Mouse (Mus musculus) forebrain, embryonic 15.5 days (tissue): ENCODE results near the gene Phactr1. TPM values are rescaled to one million over a fixed set of nuclear protein-coding genes. Genes with fewer than 3 reads are reported as not detected.
A peak's percentile ranks its signal among the peaks of the same experiment; 100 is the strongest.

Experiments used
- ATAC-seq: fragments of 200-750 bp; cut with Nextera tagmentation; replicated peaks from 2 replicates; pipeline ENCODE4 v1.8.0; 2017; ENCODE audit warnings: mild to moderate bottlenecking, moderate TSS enrichment, moderate library complexity
- H3K27ac ChIP-seq: fragments of 300-500 bp; sonication (generic); replicated peaks from 2 replicates; pipeline ENCODE4 v1.5.1; 2015; ENCODE audit warnings: mild to moderate bottlenecking, inconsistent platforms
- H3K27me3 ChIP-seq: fragments of 300-500 bp; sonication (generic); 2 replicates; pipeline ENCODE4 v1.6.1; 2015; ENCODE audit warnings: inconsistent platforms
- H3K36me3 ChIP-seq: fragments of 300-500 bp; sonication (generic); 2 replicates; pipeline ENCODE4 v1.6.1; 2015; ENCODE audit warnings: mild to moderate bottlenecking, inconsistent platforms
- H3K4me1 ChIP-seq: fragments of 300-500 bp; sonication (generic); 2 replicates; pipeline ENCODE4 v1.6.1; 2015; ENCODE audit warnings: inconsistent platforms
- H3K4me2 ChIP-seq: fragments of 300-500 bp; sonication (generic); replicated peaks from 2 replicates; pipeline ENCODE4 v1.6.1; 2015; ENCODE audit warnings: mild to moderate bottlenecking, inconsistent platforms
- H3K4me3 ChIP-seq: fragments of 300-500 bp; sonication (generic); 2 replicates; pipeline ENCODE4 v1.5.1; 2015; ENCODE audit warnings: mild to moderate bottlenecking, inconsistent platforms
- H3K9ac ChIP-seq: fragments of 300-500 bp; sonication (generic); replicated peaks from 2 replicates; pipeline ENCODE4 v1.6.1; 2015; ENCODE audit warnings: mild to moderate bottlenecking, inconsistent platforms
- H3K9me3 ChIP-seq: fragments of 300-500 bp; sonication (generic); 2 replicates; pipeline ENCODE4 v1.6.1; 2016; ENCODE audit warnings: inconsistent platforms
- WGBS: fragments of 180-500 bp; shearing (Covaris S2); methylation state at CpG from one replicate; pipeline ENCODE4 v1.1.7; 2015; ENCODE audit warnings: mixed read lengths; 5-methylcytosine and 5-hydroxymethylcytosine counted together
- polyA plus RNA-seq: library from polyadenylated mRNA; unstranded; fragments of >200 nt; fragmentation: Nextera tagmentation; extraction: Ambion mirVana; gene quantifications from 2 replicates; pipeline ENCODE4 v1.2.1, GENCODE M21; 2015

The Phactr1 gene
- polyA plus RNA-seq, 1 experiment from 2014 or later = 83.8 TPM

DNA sequence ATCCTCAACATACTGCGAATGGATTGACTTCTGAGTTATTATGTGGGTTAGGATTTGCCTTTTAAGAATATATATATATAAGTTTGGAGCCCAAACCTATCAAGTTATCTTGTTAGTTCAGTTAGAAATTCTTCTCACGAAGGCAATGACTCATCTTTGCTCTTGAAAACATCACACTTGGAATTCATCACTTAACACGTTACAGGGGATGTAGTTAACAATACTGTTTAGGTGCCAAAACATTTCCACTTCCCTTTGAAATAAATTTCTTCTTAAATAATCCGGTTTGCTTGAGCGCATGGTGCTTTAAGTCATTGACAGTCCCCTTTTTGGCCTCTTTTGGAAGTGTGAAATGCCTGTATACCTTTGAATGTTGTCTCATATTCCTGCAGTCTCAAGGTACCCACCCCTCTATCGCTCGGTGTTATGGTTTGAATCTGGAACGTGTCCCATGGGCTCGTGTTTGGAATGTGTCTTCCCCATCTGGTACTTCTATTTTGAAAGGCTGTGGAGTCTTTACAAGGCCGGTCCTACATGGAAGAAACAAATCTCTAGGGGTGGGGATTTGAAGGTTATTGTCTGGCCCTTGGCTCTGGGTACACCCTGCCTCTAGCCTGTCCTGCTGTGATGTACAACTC is 80.6 kb downstream of the Phactr1 start:
- ATAC-seq = no peak
- H3K9me3 ChIP-seq = no peaks in the 10 kb centered on the region
- WGBS = 73% methylated on average over 10 of the region's 10 CpGs
- no peak overlapping the region for H3K4me3 ChIP-seq
- H3K4me1 ChIP-seq = peaks cover 22% of the 10 kb centered on the region
- H3K4me2 ChIP-seq = no peak overlapping the region
- no peaks in the 10 kb centered on the region for H3K27me3 ChIP-seq
- no peaks in the 10 kb centered on the region for H3K36me3 ChIP-seq
- no peak overlapping the region for H3K27ac ChIP-seq
- no peak overlapping the region for H3K9ac ChIP-seq

DNA sequence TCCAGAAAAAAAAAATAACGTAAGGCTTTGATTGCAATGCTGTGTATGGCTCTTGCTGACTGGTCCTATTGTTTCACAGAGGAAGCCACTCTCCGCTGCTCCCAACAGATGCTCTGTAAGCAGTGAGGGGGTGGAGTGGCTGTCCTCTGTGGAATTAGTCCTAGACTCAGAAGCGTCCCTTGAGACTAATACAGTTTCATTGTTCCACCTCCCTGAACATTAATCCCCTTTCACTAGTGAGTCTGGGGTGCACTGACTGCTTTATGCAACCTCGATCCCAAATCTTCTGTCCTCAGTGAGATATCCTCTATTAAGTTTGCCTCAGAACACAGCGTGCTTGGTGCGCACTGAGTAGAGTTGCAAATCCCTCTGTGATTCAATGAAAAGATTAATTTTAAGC is 91.9 kb downstream of the Phactr1 start:
- no peaks in the 10 kb centered on the region for H3K27me3 ChIP-seq
- 11% methylated on average over 6 of the region's 6 CpGs for WGBS
- H3K9ac ChIP-seq = no peak overlapping the region
- no peaks in the 10 kb centered on the region for H3K9me3 ChIP-seq
- H3K36me3 ChIP-seq = no peaks in the 10 kb centered on the region
- no peak overlapping the region for H3K4me2 ChIP-seq
- no peak for ATAC-seq
- H3K4me3 ChIP-seq = no peak overlapping the region
- H3K27ac ChIP-seq = no peak overlapping the region; the same call in 1 of the 2 replicates
- H3K4me1 ChIP-seq = peaks cover 13% of the 10 kb centered on the region

DNA sequence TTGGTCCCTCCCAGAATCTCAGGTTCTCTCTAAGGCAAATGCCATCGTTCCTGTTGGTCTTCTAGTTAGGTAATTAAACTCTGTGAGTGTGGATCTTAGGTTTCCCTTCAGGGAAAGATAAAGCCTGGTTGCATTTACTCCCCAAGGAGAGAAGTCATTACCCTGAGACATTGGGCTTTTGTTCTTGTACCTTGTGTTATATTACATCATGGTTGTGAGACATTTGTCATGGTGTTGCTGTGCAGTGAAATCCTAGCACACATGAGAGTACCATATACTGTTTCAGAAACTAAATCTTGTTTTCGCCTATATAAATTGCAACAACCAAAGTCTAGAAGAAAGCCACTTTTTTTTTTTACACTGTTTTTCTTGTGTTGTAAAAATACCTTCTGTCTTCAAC is 93.6 kb downstream of the Phactr1 start:
- no peaks in the 10 kb centered on the region for H3K27me3 ChIP-seq
- no peaks in the 10 kb centered on the region for H3K9me3 ChIP-seq
- peaks cover 13% of the 10 kb centered on the region for H3K4me1 ChIP-seq
- WGBS = 70% methylated on average over 2 of the region's 2 CpGs
- H3K27ac ChIP-seq = no peak overlapping the region
- no peak overlapping the region for H3K4me3 ChIP-seq
- ATAC-seq = no peak
- no peak overlapping the region for H3K4me2 ChIP-seq
- H3K36me3 ChIP-seq = no peaks in the 10 kb centered on the region
- H3K9ac ChIP-seq = no peak overlapping the region

DNA sequence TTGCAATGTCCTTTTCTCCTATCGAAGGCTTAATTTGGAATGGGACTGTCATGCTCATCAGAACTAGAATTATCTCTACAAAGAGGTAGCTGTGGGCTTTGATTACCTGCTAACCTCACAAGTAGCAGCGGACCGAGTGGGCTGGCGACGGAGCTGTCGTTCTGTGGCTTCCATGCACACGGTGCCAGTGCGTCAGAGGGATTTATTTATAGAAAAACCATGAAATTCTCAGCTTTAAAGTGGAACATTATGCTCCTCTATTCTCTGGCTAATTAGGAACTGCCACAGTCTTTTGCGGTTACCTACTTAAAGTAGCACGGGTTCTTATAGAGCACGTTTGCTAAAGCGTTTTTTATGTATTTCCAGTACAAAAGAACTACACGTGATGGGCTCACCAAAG is 101.7 kb downstream of the Phactr1 start:
- no peak overlapping the region for H3K9ac ChIP-seq
- peaks cover 6% of the 10 kb centered on the region for H3K4me1 ChIP-seq
- no peaks in the 10 kb centered on the region for H3K9me3 ChIP-seq
- WGBS = 41% methylated on average over 13 of the region's 13 CpGs
- no peak overlapping the region for H3K4me3 ChIP-seq
- H3K36me3 ChIP-seq = no peaks in the 10 kb centered on the region
- ATAC-seq = no peak
- H3K27ac ChIP-seq = no peak overlapping the region
- H3K4me2 ChIP-seq = no peak overlapping the region
- H3K27me3 ChIP-seq = no peaks in the 10 kb centered on the region

DNA sequence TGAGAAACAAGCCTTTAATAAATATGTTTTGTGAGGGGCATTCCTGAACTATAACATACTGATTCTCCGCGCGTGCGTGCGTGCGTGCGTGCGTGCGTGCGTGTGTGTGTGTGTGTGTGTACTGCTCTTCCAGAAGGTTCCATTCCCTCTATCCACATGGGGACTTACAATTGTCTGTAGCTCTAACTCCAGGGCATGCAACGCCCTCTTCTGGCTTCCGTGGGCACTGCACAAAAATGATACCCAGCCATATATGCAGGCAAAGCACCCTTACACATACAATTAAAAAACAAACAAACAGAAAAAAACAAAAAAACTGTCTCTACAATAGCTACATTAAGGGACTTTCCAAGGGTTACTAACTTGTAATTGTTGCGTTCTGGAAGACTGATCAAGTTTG is 108.8 kb downstream of the Phactr1 start:
- Histone ChIP-seq H3K4me1 (no peaks in the 10 kb centered on the region), H3K9ac (no peak overlapping the region), H3K36me3 (no peaks in the 10 kb centered on the region), H3K27ac (no peak overlapping the region), H3K4me2 (no peak overlapping the region), H3K9me3 (no peaks in the 10 kb centered on the region), H3K4me3 (no peak overlapping the region), H3K27me3 (no peaks in the 10 kb centered on the region)
- 87% methylated on average over 13 of the region's 13 CpGs for WGBS
- ATAC-seq = no peak

DNA sequence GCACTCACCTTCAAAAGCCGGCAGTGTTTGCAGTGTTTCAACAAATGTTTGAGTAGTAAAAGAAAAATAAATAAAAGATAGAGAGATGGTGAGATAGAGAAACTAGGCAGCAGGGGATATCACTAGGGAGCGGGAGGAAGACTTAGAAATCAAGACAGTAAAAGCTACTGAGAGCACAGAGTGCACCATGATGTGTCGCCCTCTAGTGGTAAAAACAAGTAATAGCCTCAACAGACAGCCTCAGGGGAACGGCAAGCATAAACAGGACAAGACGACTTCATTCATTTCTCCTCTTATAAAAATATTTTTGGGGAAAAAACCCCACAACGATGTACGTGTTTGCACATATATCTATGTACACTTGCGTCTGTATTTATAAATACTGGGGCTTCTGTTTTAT is 111.9 kb downstream of the Phactr1 start:
- Histone ChIP-seq H3K36me3 (no peaks in the 10 kb centered on the region), H3K9me3 (no peaks in the 10 kb centered on the region), H3K4me3 (no peak overlapping the region), H3K9ac (no peak overlapping the region), H3K4me1 (no peaks in the 10 kb centered on the region), H3K4me2 (no peak overlapping the region), H3K27me3 (no peaks in the 10 kb centered on the region), H3K27ac (no peak overlapping the region)
- 19% methylated on average over 8 of the region's 8 CpGs for WGBS
- 0 out of 2 replicates have a peak, but pooled peaks have one; percentile 48 for ATAC-seq

DNA sequence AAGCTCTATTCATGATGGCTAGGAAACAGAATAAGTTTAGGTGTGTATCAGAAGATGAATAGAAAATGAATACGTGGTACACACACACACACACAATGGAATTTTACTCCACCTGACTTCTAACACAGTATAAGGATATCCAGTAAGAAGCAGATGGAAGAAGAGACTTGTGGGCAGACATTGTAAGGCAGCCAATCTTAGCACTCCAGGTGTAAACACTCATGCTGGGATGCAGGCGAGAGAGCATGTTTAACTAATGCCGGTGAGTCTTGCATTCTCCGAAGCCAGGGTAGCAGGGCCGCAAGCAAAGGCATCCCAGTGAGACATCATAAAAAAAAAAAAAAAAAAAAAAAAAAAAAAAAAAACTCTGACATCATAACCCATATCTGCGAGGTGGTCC is 120.1 kb downstream of the Phactr1 start:
- Histone ChIP-seq H3K9ac (no peak overlapping the region), H3K27ac (no peak overlapping the region), H3K4me3 (no peak overlapping the region), H3K27me3 (no peaks in the 10 kb centered on the region), H3K9me3 (no peaks in the 10 kb centered on the region), H3K4me1 (peaks cover 10% of the 10 kb centered on the region; the same call in 1 of the 2 replicates), H3K36me3 (no peaks in the 10 kb centered on the region), H3K4me2 (no peak overlapping the region)
- no peak for ATAC-seq
- WGBS = 91% methylated on average over 6 of the region's 6 CpGs

DNA sequence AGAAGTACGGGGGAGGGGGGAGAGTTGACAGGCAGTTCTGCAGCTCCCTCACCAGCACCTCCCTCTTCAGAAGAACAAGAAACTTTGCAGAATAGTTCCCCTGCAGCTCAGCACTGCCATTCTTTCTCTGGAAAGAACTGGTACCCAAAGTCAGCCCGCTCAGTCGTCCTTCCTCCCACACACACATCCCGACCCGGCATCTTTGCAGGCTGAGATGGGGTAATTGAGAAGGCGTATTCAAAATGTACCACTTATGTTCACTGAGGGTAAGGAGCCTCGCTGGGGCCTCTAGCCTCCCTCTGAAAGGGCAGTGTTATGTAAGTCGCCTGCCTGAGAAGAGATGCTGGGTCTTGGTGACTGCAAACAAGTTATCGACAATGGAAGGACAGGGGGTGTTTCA is 123.9 kb downstream of the Phactr1 start:
- Histone ChIP-seq H3K4me3 (no peak overlapping the region), H3K36me3 (no peaks in the 10 kb centered on the region), H3K27me3 (no peaks in the 10 kb centered on the region), H3K4me1 (peaks cover 12% of the 10 kb centered on the region; the same call in 1 of the 2 replicates), H3K9me3 (no peaks in the 10 kb centered on the region), H3K4me2 (no peak overlapping the region), H3K9ac (no peak overlapping the region), H3K27ac (no peak overlapping the region; the same call in 1 of the 2 replicates)
- 23% methylated on average over 9 of the region's 9 CpGs for WGBS
- no peak for ATAC-seq

DNA sequence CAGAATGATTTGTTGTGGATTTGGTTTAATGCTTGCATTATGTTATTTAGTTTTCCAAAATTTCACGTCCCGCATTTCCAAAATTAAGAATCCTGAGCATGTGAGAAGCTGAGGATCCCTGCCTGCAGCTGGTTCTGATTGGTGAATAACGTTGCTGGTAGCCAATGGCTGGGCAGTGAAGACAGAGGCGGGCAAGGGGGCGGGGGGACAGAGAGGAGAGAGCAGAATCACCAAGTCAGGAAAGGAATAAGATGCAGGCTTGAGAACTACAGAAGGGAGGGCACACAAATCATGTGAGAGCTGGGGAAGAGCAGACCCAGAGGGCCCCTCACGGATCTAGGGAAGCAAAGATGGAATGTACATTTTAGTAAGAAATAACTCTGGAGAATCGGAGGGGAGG is 132.3 kb downstream of the Phactr1 start:
- no peaks in the 10 kb centered on the region for H3K27me3 ChIP-seq
- H3K4me1 ChIP-seq = peaks cover 16% of the 10 kb centered on the region
- WGBS = 25% methylated on average over 7 of the region's 7 CpGs
- peak overlapping the region; percentile 19 for H3K4me2 ChIP-seq
- no peaks in the 10 kb centered on the region for H3K36me3 ChIP-seq
- ATAC-seq = peak; percentile 87
- no peak overlapping the region for H3K27ac ChIP-seq
- H3K9ac ChIP-seq = no peak overlapping the region
- H3K4me3 ChIP-seq = 0 out of 2 replicates have a peak overlapping the region, but pooled peaks have one; percentile 0
- no peaks in the 10 kb centered on the region; the same call in 1 of the 2 replicates for H3K9me3 ChIP-seq

DNA sequence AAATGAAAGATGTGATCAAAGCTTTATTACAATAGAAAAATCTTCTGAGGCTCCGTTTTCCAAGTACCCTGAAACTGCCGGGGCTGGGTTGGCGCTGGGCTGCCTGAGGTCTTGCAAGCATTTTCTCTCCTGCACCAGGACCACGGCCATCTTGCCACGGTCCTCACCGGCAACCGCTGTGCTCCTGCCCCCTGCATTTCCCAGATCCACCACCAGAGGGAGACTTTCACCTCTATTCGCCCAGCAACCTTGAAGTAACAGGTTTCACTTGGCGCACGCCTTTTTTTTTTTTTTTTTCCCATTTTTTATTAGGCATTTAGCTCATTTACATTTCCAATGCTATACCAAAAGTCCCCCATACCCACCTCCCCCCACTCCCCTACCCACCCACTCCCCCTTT is 138.0 kb downstream of the Phactr1 start:
- Histone ChIP-seq H3K4me1 (peaks cover 16% of the 10 kb centered on the region), H3K4me3 (no peak overlapping the region), H3K27me3 (no peaks in the 10 kb centered on the region), H3K36me3 (no peaks in the 10 kb centered on the region), H3K9me3 (no peaks in the 10 kb centered on the region; the same call in 1 of the 2 replicates), H3K9ac (no peak overlapping the region), H3K27ac (no peak overlapping the region), H3K4me2 (no peak overlapping the region)
- no peak for ATAC-seq
- 55% methylated on average over 10 of the region's 10 CpGs for WGBS

DNA sequence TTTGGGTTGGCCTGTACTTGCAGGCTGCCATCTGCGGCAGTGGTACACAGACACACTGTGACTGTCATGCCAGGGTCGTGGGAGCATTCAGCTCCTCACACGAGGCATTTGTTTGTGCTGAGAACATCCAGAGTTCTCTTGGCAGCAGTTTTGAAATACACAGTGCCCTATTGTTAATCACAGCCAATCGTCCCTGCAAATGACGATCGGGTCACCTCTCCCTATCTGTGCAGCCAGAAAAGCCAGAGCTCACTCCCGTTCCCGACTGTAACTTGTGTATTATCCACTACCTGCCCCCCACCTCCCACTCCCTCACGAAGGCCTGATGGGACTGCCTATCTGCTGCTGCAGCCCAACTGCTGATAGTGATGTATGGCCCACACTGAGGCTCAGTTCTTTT is 140.1 kb downstream of the Phactr1 start:
- Histone ChIP-seq H3K27me3 (no peaks in the 10 kb centered on the region), H3K4me2 (no peak overlapping the region), H3K27ac (0 out of 2 replicates have a peak overlapping the region, but pooled peaks have one; percentile 5), H3K9me3 (no peaks in the 10 kb centered on the region; the same call in 1 of the 2 replicates), H3K4me1 (peaks cover 13% of the 10 kb centered on the region), H3K9ac (no peak overlapping the region), H3K4me3 (no peak overlapping the region), H3K36me3 (no peaks in the 10 kb centered on the region)
- ATAC-seq = peak; percentile 33; the same call in 1 of the 2 replicates
- 22% methylated on average over 9 of the region's 9 CpGs for WGBS

DNA sequence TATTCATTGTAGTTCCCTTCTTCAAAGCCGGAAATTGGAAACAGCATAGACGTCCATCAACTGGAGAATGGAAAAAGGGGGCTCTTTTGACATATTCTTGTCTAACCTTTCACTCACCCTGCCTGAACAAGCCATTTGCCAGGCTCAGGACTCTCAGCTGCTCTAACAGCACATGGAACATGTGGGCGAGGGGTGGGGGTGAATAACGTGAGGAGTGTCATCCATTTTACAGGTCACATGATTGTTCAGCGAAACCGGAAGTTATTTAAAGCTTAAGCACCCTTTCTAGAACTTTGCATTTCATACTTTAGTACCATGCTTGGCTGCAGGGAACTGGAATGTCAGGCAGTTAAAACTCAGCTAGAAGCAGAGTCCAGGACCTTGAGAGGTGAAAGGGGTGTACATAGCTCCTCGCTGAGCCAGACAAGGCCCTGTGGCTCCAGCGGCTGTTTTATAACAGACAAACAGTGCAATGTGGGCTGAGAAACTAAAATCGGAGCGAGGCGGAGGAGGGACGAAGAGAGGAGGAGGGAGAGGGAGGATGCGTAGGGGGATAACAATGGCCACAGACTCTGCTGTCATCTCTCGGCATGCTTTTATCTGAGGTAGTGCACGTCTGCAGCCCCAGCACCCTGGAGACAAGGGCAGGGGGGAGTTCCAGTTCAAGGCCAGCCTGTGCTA is 141.1 kb downstream of the Phactr1 start:
- H3K4me1 ChIP-seq = peaks cover 13% of the 10 kb centered on the region
- H3K4me3 ChIP-seq = no peak overlapping the region
- no peak overlapping the region for H3K4me2 ChIP-seq
- no peaks in the 10 kb centered on the region; the same call in 1 of the 2 replicates for H3K9me3 ChIP-seq
- WGBS = 67% methylated on average over 15 of the region's 15 CpGs
- H3K9ac ChIP-seq = no peak overlapping the region
- H3K27ac ChIP-seq = no peak overlapping the region
- H3K27me3 ChIP-seq = no peaks in the 10 kb centered on the region
- H3K36me3 ChIP-seq = no peaks in the 10 kb centered on the region
- ATAC-seq = no peak
